Mouse (Mus musculus): Measurements from ENCODE around the gene Tmem262.

- TF ChIP-seq POLR2A (IDR thresholded peaks at IDR 0.05; ENCODE audit: control insufficient read depth, low read depth, low read length) (peak; percentile 95), CTCF (IDR thresholded peaks at IDR 0.05; ENCODE audit: control insufficient read depth, insufficient read depth, insufficient replicate concordance, low read depth, low read length) (no peak)
These were observed 33.3 kb upstream of the Tmem262 start, which contains the start of gene Syvn1 for GRCm38 (mm10) chr19:6046294-6047153.

All from testis, adult 2 months (tissue).